In the genomic region with DNA sequence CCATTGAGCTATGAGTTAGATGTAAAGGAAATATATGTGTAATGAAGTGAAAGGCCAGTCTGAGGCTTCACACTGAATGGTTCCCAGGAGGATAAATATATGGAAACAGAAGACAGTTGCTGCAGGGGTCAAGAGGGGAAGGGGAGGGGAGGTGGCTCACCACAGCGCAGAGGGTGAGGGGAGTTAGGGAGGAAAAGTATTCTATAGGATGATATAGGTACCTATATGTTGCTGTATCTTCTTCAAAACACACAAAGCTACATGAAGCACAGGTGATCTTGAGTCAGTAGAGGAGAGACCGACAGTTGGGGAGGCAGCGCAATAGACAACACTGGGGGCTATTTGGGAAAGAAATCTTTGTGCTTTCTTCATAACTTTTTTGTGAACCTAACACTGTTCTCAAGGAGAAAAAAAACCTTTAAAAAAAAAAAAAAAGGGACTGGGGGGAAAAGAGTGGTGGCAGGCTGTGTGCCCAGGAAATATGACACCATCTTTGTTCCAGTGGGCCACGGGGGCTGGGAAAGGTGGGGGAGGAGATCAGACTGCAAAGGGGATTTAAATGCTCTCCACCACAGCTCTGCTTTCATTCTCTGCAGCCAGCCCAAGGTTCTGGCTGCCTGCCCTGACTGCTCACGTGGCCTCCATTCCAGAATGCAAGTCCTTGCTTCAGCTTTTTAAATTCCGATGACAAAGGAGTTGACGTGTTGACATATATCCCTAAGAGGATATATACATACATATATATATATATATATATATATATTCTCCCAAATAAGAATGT, we compare ENCODE assay signal across 8 mouse cellular contexts.
A peak's percentile ranks its signal among the peaks of the same experiment; 100 is the strongest.
DNase-seq lines count a peak whose midpoint lies in the region; ATAC-seq and TF ChIP-seq lines count a peak whose summit lies in the region.

No protein-coding gene starts in this region.

- no peaks in the 10 kb centered on the region for H3K9me3 ChIP-seq in hindbrain, postnatal 0 days (ENCODE audit: low read length)
- H3K9me3 ChIP-seq in limb, embryonic 13.5 days, result no peaks in the 10 kb centered on the region
- H3K9me3 ChIP-seq in neural tube, embryonic 12.5 days, result no peaks in the 10 kb centered on the region

- peaks cover 7% of the 10 kb centered on the region; the same call in 1 of the 2 replicates for H3K4me1 ChIP-seq in hindbrain, postnatal 0 days (ENCODE audit: insufficient read depth, low read length)
- H3K4me1 ChIP-seq in limb, embryonic 13.5 days, result peaks cover 23% of the 10 kb centered on the region
- H3K4me1 ChIP-seq in neural tube, embryonic 12.5 days, result peaks cover 13% of the 10 kb centered on the region

- H3K27me3 ChIP-seq in hindbrain, postnatal 0 days (ENCODE audit: insufficient read depth, low read length), result no peaks in the 10 kb centered on the region
- H3K27me3 ChIP-seq in limb, embryonic 13.5 days, result no peaks in the 10 kb centered on the region
- H3K27me3 ChIP-seq in neural tube, embryonic 12.5 days (replicated peaks), result no peaks in the 10 kb centered on the region

- ATAC-seq in hindbrain, postnatal 0 days, result peak; percentile 76; the same call in 1 of the 2 replicates
- ATAC-seq in limb, embryonic 13.5 days (ENCODE audit: low FRiP score, low read depth), result peak; percentile 94
- ATAC-seq in neural tube, embryonic 12.5 days (ENCODE audit: low FRiP score, low read depth), result peak; percentile 78
- ATAC-seq in cerebellum, adult (ENCODE audit: insufficient number of reproducible peaks, low FRiP score, low TSS enrichment), result no peak

- DNase-seq in NIH3T3 (ENCODE audit: low read depth), result peak; percentile 93
- DNase-seq in adrenal gland, postnatal 36 days, result peak; percentile 76 to 77
- DNase-seq in frontal cortex, postnatal 14 days (ENCODE audit: low spot score in 2 of 2), result peak; percentile 33 to 50
- peak; percentile 79 for DNase-seq in hindbrain, postnatal 0 days (ENCODE audit: low spot score)
- no peak for DNase-seq in spleen, adult 12 weeks (ENCODE audit: low spot score)

- H3K36me3 ChIP-seq in hindbrain, postnatal 0 days (ENCODE audit: insufficient read depth, low read length), result no peaks in the 10 kb centered on the region
- H3K36me3 ChIP-seq in limb, embryonic 13.5 days, result no peaks in the 10 kb centered on the region
- H3K36me3 ChIP-seq in neural tube, embryonic 12.5 days, result no peaks in the 10 kb centered on the region

- H3K4me2 ChIP-seq in hindbrain, postnatal 0 days (ENCODE audit: low read depth, low read length), result no peak overlapping the region
- peak overlapping the region; percentile 48 for H3K4me2 ChIP-seq in limb, embryonic 13.5 days (replicated peaks)
- H3K4me2 ChIP-seq in neural tube, embryonic 12.5 days (replicated peaks), result 0 out of 2 replicates have a peak overlapping the region, but pooled peaks have one; percentile 5

- H3K27ac ChIP-seq in hindbrain, postnatal 0 days, result no peak overlapping the region
- H3K27ac ChIP-seq in limb, embryonic 13.5 days, result peak overlapping the region; percentile 52; the same call in 1 of the 2 replicates
- H3K27ac ChIP-seq in neural tube, embryonic 12.5 days, result no peak overlapping the region

- no peak overlapping the region for H3K9ac ChIP-seq in hindbrain, postnatal 0 days (replicated peaks; ENCODE audit: low read length)
- no peak overlapping the region for H3K9ac ChIP-seq in limb, embryonic 13.5 days
- no peak overlapping the region for H3K9ac ChIP-seq in neural tube, embryonic 12.5 days

- WGBS in hindbrain, postnatal 0 days, result 21% methylated on average over 7 of the region's 7 CpGs
- 19% methylated on average over 7 of the region's 7 CpGs for WGBS in limb, embryonic 13.5 days
- WGBS in neural tube, embryonic 12.5 days, result 29% methylated on average over 7 of the region's 7 CpGs

- TF ChIP-seq CTCF in hindbrain, postnatal 0 days (IDR thresholded peaks at IDR 0.05; ENCODE audit: low read depth), result no peak

- no peak overlapping the region for H3K4me3 ChIP-seq in hindbrain, postnatal 0 days (ENCODE audit: low read length)
- no peak overlapping the region for H3K4me3 ChIP-seq in limb, embryonic 13.5 days
- H3K4me3 ChIP-seq in neural tube, embryonic 12.5 days, result no peak overlapping the region
